Mouse (Mus musculus) granulocyte monocyte progenitor cell, adult 5-6 weeks (primary cell): ENCODE data around the gene 4930572O03Rik. TPM values are rescaled to one million over a fixed set of nuclear protein-coding genes. Genes with fewer than 3 reads are reported as not detected.
"Not testable (repeated sequence)": the region's sequence is repeated elsewhere in the genome, so short reads cannot be mapped to it uniquely, and the experiment has no call there.

ENCODE experiments used
- ATAC-seq: replicated peaks from 2 replicates; pipeline ENCODE4 v1.8.0; 2016; ENCODE audit warnings: mild to moderate bottlenecking, moderate TSS enrichment, inconsistent platforms; ENCODE audit not compliant: poor library complexity, severe bottlenecking
- total RNA-seq, 2 experiments: library from RNA; stranded (forward) in 1 of 2; stranded (reverse) in 1 of 2; fragments of 200-712, 200-1000 nt in 1 of 2; fragments of >200 nt in 1 of 2; fragmentation: Nextera tagmentation in 1 of 2; gene quantifications; 2 replicates each; pipeline ENCODE4 v1.2.3; 2014 to 2017

4930572O03Rik gene
- total RNA-seq, 2 experiments from 2014 or later = not detected

DNA sequence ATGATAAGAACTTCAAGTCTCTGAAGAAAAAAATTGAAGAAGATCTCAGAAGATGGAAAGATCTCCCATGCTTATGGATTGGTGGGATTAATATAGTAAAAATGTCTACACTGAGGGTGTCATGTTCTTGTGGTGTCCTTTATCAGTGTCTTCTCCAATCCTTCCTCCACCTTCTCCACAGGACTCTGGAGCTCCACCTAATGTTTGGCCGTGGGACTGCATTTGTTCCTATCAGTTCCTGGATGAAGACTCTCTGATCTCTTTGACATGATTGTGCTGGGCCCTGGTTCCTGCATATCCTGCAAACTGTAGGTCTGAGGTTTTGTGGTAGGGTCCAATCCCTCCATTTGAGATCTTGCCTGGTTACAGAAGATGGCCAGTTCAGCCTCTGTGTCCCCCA is 28.7 kb downstream of the 4930572O03Rik start:
- not testable (repeated sequence) for ATAC-seq

DNA sequence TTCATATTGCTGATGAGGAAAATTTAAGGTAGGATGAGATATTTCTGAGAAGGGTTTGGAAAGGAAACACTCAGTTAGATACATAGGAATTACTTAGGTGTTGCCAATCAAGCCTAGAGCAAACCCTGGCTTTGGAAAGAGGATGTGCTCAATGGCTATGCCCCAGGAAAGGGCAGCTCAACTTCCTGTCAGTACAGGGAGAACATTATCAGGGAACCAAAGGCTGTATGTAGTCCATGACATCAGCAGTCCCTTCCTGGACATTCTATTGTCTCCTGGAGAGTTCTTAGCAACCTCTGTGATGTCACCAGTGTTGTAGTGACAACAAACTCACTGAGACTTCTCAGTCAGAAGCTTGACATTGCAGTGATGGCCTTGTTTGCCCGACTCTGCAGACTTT is 38.1 kb downstream of the 4930572O03Rik start, which contains the start of gene Speer4d:
Gene Speer4d, plus strand, starts transcription at position 301 of the 400 bp plus-strand sequence.
- ATAC-seq = not testable (repeated sequence)

DNA sequence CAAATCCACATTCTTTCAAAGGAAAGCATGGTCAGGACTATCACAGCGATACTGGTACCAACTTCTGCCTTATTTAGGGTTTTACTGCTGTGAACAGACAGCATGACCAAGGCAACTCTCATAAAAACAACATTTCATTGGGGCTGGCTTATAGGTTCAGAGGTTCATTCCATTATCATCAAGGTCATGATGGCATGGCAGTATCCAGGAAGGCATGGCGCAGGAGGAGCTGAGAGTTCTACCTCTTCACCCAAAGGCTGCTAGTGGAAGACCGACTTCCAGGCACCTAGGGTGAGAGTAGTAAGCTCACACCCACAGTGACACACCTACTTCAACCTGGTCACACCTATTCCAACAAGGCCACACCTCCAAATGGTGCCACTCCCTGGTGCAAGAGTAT is 40.7 kb downstream of the 4930572O03Rik start:
- ATAC-seq = not testable (repeated sequence)

DNA sequence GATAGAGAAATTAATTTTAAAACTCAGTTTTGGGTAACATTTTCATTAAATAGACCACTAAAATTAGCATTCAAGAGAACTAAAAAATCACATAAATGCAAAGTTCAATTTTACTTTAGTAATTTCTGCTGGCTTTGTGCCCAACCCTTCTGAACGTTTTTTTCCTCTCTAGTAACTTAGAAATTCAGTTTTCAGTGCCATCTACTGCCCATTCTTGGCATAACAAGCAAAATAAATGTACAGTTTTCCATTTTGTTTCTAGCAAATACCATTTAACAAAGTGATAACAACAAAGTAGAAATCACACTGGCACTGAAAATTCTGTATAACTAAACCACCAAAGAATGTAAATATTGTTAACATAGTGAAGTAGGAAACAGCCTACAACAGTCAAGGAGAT is 46.2 kb downstream of the 4930572O03Rik start:
- ATAC-seq = not testable (repeated sequence)

DNA sequence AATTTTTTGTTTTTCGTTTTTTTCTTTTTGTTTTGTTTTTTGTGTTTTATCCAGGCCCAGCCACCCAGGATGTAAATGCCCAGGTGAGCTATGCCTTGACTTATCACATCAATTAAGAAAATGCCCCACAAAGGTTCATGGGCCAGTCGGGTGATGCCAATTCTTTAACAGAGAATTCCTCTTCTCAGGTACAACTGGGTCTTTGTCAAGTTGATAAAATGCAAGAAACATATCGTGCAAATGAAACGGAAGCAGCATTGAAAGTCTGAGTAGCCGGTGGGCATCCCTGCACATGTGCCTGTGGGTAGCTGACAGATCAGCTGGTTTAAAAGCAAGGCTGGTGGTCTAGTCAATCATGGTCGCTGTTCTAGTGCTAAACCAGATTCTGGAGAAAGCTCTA is 50.2 kb downstream of the 4930572O03Rik start:
- ATAC-seq = not testable (repeated sequence)

DNA sequence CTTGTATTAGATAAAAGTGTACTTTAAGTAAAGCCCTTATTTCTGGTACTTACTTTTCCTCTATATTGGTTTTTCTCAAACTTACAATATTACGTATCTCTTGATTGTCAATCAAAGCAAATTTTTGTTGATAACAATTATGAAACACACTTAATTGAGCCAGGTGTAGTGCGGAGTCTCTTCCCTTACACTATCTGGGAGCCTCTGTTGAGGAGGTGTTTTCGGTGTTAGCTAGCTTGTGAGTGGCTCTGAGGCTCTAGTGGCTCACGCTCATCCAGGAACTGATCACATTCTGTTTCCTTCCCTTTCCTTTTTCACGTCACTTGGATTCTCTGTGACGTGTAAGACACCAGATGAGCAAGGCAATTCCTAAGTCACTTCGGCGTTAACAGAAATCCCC is 53.3 kb downstream of the 4930572O03Rik start:
- ATAC-seq = not testable (repeated sequence)

DNA sequence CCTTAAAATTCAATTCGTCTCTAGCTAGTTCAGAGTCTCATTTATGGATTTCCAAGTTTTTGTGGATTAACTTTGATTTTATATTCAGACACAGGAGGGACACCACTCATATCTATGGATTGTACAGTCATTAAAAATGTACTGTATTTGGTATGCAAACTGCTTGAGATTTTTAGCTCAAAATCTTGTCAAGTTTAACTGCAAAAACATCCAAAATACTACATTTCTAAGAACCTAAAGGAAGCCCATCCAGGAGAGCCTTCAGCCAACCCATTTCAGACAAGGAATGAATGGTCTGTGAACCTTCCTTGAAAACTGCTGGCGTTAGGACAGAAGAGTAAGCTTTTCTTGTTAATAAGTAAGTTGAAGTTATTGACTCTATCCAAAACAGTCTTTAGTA is 53.9 kb downstream of the 4930572O03Rik start:
- ATAC-seq = not testable (repeated sequence)

DNA sequence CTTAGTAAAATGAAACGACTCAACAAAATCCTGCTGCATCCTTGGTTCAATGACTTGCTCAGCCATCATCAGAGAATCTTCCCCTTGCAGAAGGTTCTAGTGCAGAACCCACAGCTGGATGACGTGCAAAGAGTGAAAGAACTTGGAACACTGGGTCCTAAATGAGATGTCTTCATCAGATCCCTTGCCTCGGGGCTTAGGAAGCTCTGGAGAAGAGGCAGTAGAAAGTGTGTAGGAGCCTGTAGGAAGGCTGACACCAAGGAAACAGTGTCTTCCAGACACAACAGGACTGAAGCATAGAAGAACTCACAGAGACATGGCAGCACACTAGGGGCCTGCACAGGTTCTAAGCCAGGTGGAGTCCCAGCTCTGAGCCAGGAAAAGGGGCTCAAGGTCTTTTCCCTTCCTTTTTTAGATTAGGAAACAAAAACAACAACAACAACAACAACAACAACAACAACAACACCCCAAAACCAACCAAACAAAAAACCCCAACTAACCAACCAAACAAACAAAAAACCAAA is 54.4 kb downstream of the 4930572O03Rik start:
- not testable (repeated sequence) for ATAC-seq

Other genes starting within 250 kb of the 4930572O03Rik start
- not detected in 2 replicates for gene Gm21149, start 180.5 kb downstream of the 4930572O03Rik start, total RNA-seq (2014; fragmentation: Nextera tagmentation)
- not detected in 2 replicates for gene Gm21149, start 180.5 kb downstream of the 4930572O03Rik start, total RNA-seq (2017)
- not detected in 2 replicates for gene Gm21190, start 127.8 kb downstream of the 4930572O03Rik start, total RNA-seq (2014; fragmentation: Nextera tagmentation)
- not detected in 2 replicates for gene Gm21190, start 127.8 kb downstream of the 4930572O03Rik start, total RNA-seq (2017)
- gene Gm21083, start 79.7 kb downstream of the 4930572O03Rik start, total RNA-seq (2014; fragmentation: Nextera tagmentation) = not detected in 2 replicates
- not detected in 2 replicates for gene Gm21083, start 79.7 kb downstream of the 4930572O03Rik start, total RNA-seq (2017)
- gene Speer4d, start 38.0 kb downstream of the 4930572O03Rik start, total RNA-seq (2014; fragmentation: Nextera tagmentation) = not detected in 2 replicates
- not detected in 2 replicates for gene Speer4d, start 38.0 kb downstream of the 4930572O03Rik start, total RNA-seq (2017)
- not detected in 2 replicates for gene Speer4c, start 57.2 kb upstream of the 4930572O03Rik start, total RNA-seq (2014; fragmentation: Nextera tagmentation)
- not detected in 2 replicates for gene Speer4c, start 57.2 kb upstream of the 4930572O03Rik start, total RNA-seq (2017)